Mouse (Mus musculus) thymus, adult 2 months (tissue): ENCODE results near the gene Mapk8ip1.

Source experiments
- CTCF ChIP-seq: fragments of 200-500 bp; IDR thresholded peaks from 2 replicates; pipeline ENCODE4 v1.5.1; 2012; ENCODE audit warnings: mild to moderate bottlenecking, control low read depth, low read length, moderate library complexity, borderline replicate concordance; ENCODE audit not compliant: control insufficient read depth, poor library complexity, insufficient read depth; ENCODE audit errors: extremely low read depth
- POLR2A ChIP-seq: fragments of 200-500 bp; IDR thresholded peaks from 2 replicates; pipeline ENCODE4 v1.6.1; 2012; ENCODE audit warnings: mild to moderate bottlenecking, low read length, control low read depth, moderate library complexity; ENCODE audit not compliant: control insufficient read depth, poor library complexity, insufficient read depth; ENCODE audit errors: extremely low read depth

DNA sequence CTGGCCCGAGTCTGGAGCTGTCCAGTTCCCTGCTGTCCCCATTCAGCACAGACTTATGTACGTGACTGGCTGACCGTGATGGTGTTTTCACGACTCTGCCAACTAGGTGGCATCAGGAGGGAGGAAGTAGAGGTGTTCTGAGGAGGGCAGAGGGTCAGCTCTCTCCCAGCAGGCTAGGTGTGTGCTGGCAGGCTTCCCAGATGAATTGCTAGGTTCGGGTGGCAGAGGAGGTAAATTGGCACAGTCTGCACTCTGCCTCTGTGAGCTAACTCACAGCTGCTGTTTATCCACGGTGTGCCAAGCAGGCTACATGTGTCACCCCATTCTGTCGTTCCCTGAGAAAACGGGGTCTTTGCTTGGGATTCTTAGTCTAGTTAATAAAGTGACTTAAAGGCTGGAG lies 45.6 kb upstream of the Mapk8ip1 start:
- no peak for TF ChIP-seq CTCF
- no peak for TF ChIP-seq POLR2A
